Mouse (Mus musculus): ENCODE results near the gene Mtg2. TPM values are rescaled to one million over a fixed set of nuclear protein-coding genes. Genes with fewer than 3 reads are reported as not detected.

Mtg2 gene
- polyA plus RNA-seq, 1 experiment from 2014 or later, result 31.5 TPM

DNA sequence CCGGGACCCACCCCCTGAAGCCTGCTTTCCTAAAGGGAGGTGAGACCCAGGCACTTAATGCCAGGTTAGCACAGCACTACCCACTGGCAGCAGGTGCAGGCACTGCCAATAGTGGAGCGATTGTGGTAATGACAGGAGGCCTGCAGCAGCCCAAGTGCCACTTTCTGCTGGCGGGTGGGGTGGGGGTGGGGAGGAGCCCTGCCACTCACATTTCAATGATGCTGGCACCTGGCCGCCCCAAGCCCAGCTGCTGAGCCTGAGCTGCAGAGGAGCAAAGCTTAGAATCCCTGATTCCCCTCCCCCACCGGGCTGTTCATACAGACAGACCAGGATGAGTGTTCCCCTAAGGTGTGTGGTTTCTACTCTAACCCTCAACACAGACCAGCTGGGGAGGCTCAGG, 25.3 kb downstream of the Mtg2 start:
- Histone ChIP-seq H3K9me3 (no peaks in the 10 kb centered on the region), H3K4me3 (no peak overlapping the region), H3K27me3 (peaks cover 35% of the 10 kb centered on the region), H3K9ac (no peak overlapping the region), H3K36me3 (no peaks in the 10 kb centered on the region), H3K27ac (replicated peaks) (no peak overlapping the region), H3K4me1 (replicated peaks) (peaks cover 20% of the 10 kb centered on the region), H3K4me2 (no peak overlapping the region)
- 28% methylated on average over 5 of the region's 5 CpGs for WGBS
- ATAC-seq (ENCODE audit: low read depth), result 0 out of 2 replicates have a peak, but pooled peaks have one; percentile 32

DNA sequence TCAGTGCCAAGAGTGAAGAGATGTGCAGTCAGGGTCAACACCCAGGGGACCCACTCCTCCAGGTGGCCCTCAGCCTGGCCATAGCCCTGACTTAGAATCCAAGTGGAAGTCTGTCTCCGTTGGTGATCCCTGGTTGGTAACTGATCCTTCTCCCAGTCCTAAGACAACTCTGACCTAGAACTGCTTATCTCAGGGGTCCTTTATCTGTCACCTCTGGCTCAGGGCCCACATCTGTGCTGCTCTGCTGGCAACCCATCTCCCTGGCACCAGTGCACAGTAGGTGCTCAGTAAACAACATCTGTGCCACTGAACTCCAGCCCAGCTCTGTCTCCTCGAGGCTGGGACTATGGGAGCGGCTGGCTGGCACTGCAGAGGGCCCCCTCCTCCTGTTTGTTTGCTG, 27.2 kb downstream of the Mtg2 start:
- WGBS, result 41% methylated on average over 3 of the region's 3 CpGs
- Histone ChIP-seq H3K9me3 (no peaks in the 10 kb centered on the region), H3K27me3 (peaks cover 54% of the 10 kb centered on the region), H3K4me2 (no peak overlapping the region), H3K36me3 (no peaks in the 10 kb centered on the region), H3K9ac (no peak overlapping the region), H3K4me3 (no peak overlapping the region), H3K4me1 (replicated peaks) (peaks cover 25% of the 10 kb centered on the region), H3K27ac (replicated peaks) (no peak overlapping the region)
- no peak for ATAC-seq (ENCODE audit: low read depth)

- H3K27ac ChIP-seq (replicated peaks), result no peak overlapping the region
- H3K9ac ChIP-seq, result no peak overlapping the region
- H3K27me3 ChIP-seq, result peaks cover 60% of the 10 kb centered on the region
- no peak overlapping the region for H3K4me3 ChIP-seq
- no peaks in the 10 kb centered on the region for H3K9me3 ChIP-seq
- no peak for ATAC-seq (ENCODE audit: low read depth)
- no peak overlapping the region for H3K4me2 ChIP-seq
- peaks cover 31% of the 10 kb centered on the region for H3K4me1 ChIP-seq (replicated peaks)
- H3K36me3 ChIP-seq, result no peaks in the 10 kb centered on the region
- 43% methylated on average over 5 of the region's 5 CpGs for WGBS
Measured at GRCm38 (mm10) chr2:180098167-180098566, 27.8 kb downstream of the Mtg2 start.

- H3K9me3 ChIP-seq, result no peaks in the 10 kb centered on the region
- ATAC-seq (ENCODE audit: low read depth), result no peak
- no peaks in the 10 kb centered on the region for H3K36me3 ChIP-seq
- WGBS, result 4% methylated on average over 15 of the region's 15 CpGs
- peak overlapping the region; percentile 31 for H3K4me2 ChIP-seq
- H3K4me1 ChIP-seq (replicated peaks), result peaks cover 44% of the 10 kb centered on the region
- no peak overlapping the region for H3K4me3 ChIP-seq
- peak overlapping the region; percentile 44 for H3K9ac ChIP-seq
- peaks cover 73% of the 10 kb centered on the region for H3K27me3 ChIP-seq
- H3K27ac ChIP-seq (replicated peaks), result no peak overlapping the region
Measured at GRCm38 (mm10) chr2:180099529-180099928, 29.1 kb downstream of the Mtg2 start.

DNA sequence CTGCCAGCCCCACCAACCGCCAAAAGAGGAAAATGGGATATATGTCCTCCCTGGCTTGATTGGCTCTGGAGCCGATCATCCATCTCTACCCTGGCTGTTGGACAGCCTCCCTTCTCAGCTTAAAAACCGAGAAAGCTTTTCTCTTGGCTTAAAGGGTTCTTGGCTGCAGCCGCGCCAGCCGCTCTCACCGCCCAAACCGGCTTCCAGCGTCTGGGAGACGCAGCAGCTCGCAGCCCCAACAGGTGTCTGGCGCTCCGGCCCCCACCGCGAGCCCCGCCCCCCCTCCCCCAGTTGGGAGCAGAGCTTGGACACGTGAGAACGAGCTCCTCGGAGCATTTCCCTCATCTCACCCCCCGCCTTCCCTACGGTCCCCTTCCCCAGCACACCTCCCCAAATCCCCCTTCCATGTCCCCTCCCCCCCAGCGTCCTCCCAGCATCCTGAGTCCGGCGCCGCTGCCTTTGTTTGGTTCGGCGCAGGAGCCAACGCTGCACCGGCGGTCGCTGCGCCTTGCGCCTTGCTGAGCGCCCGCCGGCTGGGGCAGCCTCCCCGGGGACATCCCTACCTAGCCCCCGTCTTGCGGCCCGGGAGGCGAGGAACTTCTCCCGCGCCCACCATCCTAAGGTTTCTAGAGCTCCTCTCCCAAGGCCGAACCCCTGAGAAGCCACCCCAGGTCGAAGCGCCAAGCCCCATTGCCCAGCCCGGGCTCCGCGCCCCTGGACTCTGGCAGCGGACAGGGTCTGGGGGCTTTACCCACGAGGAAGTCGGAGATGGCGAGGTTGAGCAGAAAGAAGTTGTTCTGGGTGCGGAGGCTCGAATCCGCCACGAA, 33.0 kb downstream of the Mtg2 start:
- Histone ChIP-seq H3K4me3 (peak overlapping the region; percentile 62), H3K4me2 (peak overlapping the region; percentile 96), H3K27me3 (peaks cover 77% of the 10 kb centered on the region), H3K36me3 (no peaks in the 10 kb centered on the region), H3K4me1 (replicated peaks) (peaks cover 48% of the 10 kb centered on the region), H3K9me3 (no peaks in the 10 kb centered on the region), H3K9ac (peak overlapping the region; percentile 70), H3K27ac (replicated peaks) (no peak overlapping the region)
- peak; percentile 6; the same call in 1 of the 2 replicates for ATAC-seq (ENCODE audit: low read depth)
- WGBS, result under 1% methylated on average over 57 of the region's 57 CpGs

DNA sequence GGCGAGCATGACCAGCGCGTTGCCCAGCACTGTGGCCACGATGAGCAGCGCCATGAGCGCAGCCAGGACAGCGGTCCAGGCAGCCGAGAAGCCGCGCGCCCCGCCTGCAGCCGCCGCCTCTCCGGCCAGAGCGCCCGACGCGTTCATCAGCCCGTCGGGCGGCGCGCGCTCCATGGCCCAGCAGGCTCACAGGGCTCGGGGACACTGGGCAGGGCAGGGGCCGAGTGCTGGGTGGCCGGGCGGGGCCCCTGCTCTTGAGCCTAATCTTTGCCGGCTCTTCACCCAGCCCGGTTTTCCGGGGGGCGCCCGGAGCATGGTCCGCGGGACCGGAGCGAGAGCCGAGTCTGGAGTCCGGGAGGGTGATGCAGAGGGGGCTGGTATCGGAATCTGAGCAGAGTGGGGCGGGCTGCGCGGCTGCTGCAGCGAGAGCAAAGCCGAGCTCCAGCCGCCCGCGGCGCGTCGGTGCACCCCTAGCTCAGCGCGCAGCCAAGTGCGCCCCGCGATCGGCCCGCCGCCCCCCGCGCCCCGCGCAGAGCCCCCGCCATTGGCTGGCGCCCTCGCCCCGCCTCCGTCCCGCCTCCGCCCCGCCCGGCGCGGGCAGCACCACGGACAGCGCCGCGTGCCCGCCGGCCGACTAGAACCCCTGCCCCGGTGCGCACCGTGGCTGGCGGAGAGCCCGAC, 33.7 kb downstream of the Mtg2 start, which contains the start of gene Hrh3:
TSS of gene Hrh3 (minus strand) at position 511 of the 681 bp plus-strand sequence.
- H3K4me3 ChIP-seq, result peak within 1 kb of the TSS; percentile 62
- peaks cover 69% of the 10 kb centered on the region for H3K27me3 ChIP-seq
- WGBS, result under 1% methylated on average over 61 of the region's 87 CpGs
- H3K9me3 ChIP-seq, result no peaks in the 10 kb centered on the region
- peak within 1 kb of the TSS; percentile 96 for H3K4me2 ChIP-seq
- H3K4me1 ChIP-seq (replicated peaks), result peaks cover 46% of the 10 kb centered on the region
- no peak within 1 kb of the TSS for H3K27ac ChIP-seq (replicated peaks)
- H3K9ac ChIP-seq, result peak within 1 kb of the TSS; percentile 70
- no peaks in the 10 kb centered on the region for H3K36me3 ChIP-seq
- peak; percentile 72 for ATAC-seq (ENCODE audit: low read depth)

DNA sequence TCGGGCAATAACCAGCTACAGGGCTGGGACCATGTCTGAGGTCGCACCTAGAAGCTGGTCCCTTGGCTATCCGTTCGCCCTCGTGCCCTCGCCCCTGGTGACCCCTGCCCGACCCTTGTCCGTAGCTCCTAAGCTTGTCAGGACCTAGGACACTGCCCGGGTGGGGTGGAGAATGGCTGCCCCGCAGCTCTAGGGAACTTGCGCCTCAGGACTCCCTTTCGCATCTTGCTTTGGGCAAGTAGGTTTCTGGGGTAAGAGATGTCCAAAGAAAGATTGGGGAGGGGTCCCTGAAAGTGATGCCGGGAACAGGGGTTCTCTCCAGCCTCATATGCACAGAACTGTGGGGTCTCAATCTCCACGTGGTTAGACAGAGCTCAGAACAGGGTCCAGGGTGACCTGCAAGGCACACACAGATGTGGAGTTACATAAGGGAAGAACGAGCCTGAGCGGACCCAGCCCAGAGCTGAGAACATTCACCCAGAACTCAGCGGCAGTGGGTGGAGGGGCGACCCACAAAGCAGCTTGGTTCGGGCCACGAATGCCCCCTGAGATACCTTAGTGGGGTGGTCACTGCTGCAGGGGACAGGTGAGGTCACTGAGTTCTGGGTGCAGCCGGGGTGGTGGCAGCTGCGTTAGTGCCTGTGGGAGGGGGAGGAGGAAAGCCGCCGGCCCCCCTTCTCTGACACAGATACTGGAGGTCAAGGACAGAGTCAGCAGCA, 34.4 kb downstream of the Mtg2 start:
- peaks cover 39% of the 10 kb centered on the region for H3K4me1 ChIP-seq (replicated peaks)
- H3K27me3 ChIP-seq, result peaks cover 62% of the 10 kb centered on the region
- peak overlapping the region; percentile 70 for H3K9ac ChIP-seq
- H3K4me2 ChIP-seq, result peak overlapping the region; percentile 96
- no peaks in the 10 kb centered on the region for H3K9me3 ChIP-seq
- no peak overlapping the region for H3K27ac ChIP-seq (replicated peaks)
- WGBS, result 7% methylated on average over 24 of the region's 24 CpGs
- H3K4me3 ChIP-seq, result peak overlapping the region; percentile 62
- peak; percentile 34; the same call in 1 of the 2 replicates for ATAC-seq (ENCODE audit: low read depth)
- no peaks in the 10 kb centered on the region for H3K36me3 ChIP-seq

- Histone ChIP-seq H3K4me2 (no peak overlapping the region), H3K4me1 (replicated peaks) (peaks cover 35% of the 10 kb centered on the region), H3K36me3 (no peaks in the 10 kb centered on the region), H3K27me3 (peaks cover 55% of the 10 kb centered on the region), H3K4me3 (no peak overlapping the region), H3K9me3 (no peaks in the 10 kb centered on the region), H3K9ac (no peak overlapping the region), H3K27ac (replicated peaks) (no peak overlapping the region)
- WGBS, result 38% methylated on average over 8 of the region's 8 CpGs
- ATAC-seq (ENCODE audit: low read depth), result no peak
Measured at GRCm38 (mm10) chr2:180105441-180106190, 35.2 kb downstream of the Mtg2 start.

DNA sequence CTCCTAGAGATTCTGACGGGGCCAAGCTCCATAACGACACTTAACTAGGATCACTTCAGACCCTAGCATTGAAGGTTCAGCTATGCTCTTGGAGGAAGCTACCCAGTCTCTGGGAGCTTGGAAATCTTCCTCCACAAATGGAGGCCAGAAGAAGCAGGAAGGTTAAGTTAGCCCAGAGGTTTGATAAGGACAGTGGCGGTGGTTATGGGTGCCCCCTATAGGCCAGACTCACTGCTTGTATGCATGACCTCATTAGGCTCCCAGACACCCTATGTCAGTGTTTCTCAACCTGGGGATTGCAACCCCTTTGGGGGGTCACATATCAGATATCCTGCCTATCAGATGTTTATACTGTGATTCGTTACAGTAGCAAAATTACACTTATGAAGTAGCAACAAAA, 36.7 kb downstream of the Mtg2 start:
- peaks cover 35% of the 10 kb centered on the region for H3K4me1 ChIP-seq (replicated peaks)
- ATAC-seq (ENCODE audit: low read depth), result no peak
- 73% methylated on average over 4 of the region's 4 CpGs for WGBS

GRCm38 (mm10) chr2:180108285-180108684, 37.9 kb downstream of the Mtg2 start:
- Histone ChIP-seq H3K27me3 (peaks cover 28% of the 10 kb centered on the region), H3K4me3 (no peak overlapping the region), H3K4me2 (no peak overlapping the region), H3K27ac (replicated peaks) (no peak overlapping the region), H3K4me1 (replicated peaks) (peaks cover 23% of the 10 kb centered on the region), H3K9ac (no peak overlapping the region), H3K9me3 (no peaks in the 10 kb centered on the region), H3K36me3 (no peaks in the 10 kb centered on the region)
- no peak for ATAC-seq (ENCODE audit: low read depth)
- 66% methylated on average over 6 of the region's 6 CpGs for WGBS

More for the DNA sequence above, 36.7 kb downstream of the Mtg2 start:
- H3K4me3 ChIP-seq, result no peak overlapping the region
- peaks cover 40% of the 10 kb centered on the region for H3K27me3 ChIP-seq
- H3K36me3 ChIP-seq, result no peaks in the 10 kb centered on the region
- H3K9me3 ChIP-seq, result no peaks in the 10 kb centered on the region
- H3K4me2 ChIP-seq, result no peak overlapping the region
- H3K9ac ChIP-seq, result no peak overlapping the region
- H3K27ac ChIP-seq (replicated peaks), result no peak overlapping the region

Measured in neural tube, embryonic 13.5 days (tissue).